Mouse (Mus musculus) erythroblast, embryonic 14.5 days (primary cell): ENCODE data around the gene Clca1.

Experiments used
- GATA1 ChIP-seq: IDR thresholded peaks from 2 replicates; pipeline ENCODE4 v1.6.1; 2012; ENCODE audit warnings: low read length, inconsistent platforms, mixed read lengths
- TAL1 ChIP-seq: IDR thresholded peaks from 3 replicates; pipeline ENCODE4 v1.6.1; 2012; ENCODE audit warnings: low read length, inconsistent platforms, mixed read lengths

DNA sequence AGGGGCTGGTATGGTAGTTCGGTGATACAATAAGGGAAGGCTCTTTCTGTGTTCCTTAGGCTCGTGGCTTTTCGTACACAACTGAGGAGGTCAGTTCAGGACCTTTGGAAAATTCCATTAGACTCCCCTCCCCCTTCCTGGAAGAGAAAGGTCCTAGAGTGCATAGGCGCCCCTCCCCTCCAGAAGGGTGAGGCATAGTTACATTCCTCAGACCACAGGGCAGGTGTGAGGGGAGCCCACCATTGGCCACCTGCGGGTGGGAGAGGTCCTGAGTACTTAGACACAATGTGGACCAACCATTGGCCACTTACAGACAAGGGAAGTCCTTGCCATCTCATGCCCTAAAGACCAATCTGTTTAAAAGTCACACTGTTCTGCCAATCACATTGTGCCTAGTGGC, 46.7 kb downstream of the Clca1 start:
- TF ChIP-seq TAL1 (no peak), GATA1 (no peak)
